Mouse (Mus musculus) kidney, adult 2 months (tissue): ENCODE measurements around the gene Zfp580.

Source experiments
- CTCF ChIP-seq: fragments of 200-500 bp; conservative IDR thresholded peaks from 2 replicates; pipeline ENCODE4 v1.5.1; 2011; ENCODE audit warnings: low read depth, mild to moderate bottlenecking, control low read depth, low read length, moderate library complexity, mixed read lengths; ENCODE audit not compliant: insufficient read depth, insufficient read length
- POLR2A ChIP-seq: fragments of 200-500 bp; IDR thresholded peaks from one replicate; pipeline ENCODE4 v1.6.1; 2011; ENCODE audit warnings: low read depth, low read length, control low read depth

DNA sequence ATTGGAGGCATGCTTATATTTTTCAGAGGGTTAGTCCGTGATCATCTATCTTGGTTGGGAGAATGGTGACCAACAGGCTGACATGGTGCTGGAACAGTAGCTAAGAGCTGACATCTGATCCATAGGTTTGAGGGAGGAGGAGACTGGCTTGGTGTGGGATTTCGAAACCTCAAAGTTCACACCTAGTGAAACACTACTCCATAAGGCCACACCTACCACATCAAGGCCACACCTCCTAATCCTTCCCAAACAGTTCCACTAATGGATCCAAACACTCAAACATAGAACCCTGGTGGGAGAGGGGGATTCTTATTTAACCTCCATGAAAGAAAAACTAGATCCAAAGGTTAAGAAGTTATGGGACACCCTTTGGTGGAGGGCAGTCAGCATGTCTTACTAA lies 34.4 kb upstream of the Zfp580 start:
- TF ChIP-seq CTCF (no peak), POLR2A (no peak)
